In the genomic region with DNA sequence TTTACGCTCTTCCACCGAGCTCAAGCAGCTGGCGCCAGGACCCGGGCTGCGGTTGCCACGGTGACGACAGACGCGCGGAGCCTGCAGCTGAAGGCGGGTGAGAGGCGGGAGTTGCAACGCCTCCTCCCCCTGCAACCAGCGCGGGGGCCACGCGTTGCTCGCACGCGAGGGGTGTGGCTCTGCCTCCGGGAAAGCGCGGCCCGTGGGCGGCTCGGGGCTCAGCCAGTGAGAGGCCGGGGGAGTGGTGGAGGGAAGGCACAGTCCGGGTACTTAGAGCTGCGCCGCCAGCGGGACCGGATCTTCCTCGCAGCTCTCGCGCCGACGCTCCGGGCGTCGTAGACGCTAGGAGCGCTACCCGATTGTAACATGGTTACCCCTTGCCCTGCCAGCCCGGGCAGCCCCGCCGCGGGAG, we compare ENCODE assay signal across 8 mouse cellular contexts. TPM values are rescaled to one million over a fixed set of nuclear protein-coding genes. Genes with fewer than 3 reads are reported as not detected.
DNase-seq lines count a peak whose midpoint lies in the region; ATAC-seq and TF ChIP-seq lines count a peak whose summit lies in the region.

Gene Ccno (plus strand): TSS at position 271 of the 412 bp plus-strand sequence.

- peak within 1 kb of the TSS; percentile 51 for H3K4me3 ChIP-seq in lung, embryonic 14.5 days (ENCODE audit: low read depth, low read length)
- peak within 1 kb of the TSS; percentile 47 for H3K4me3 ChIP-seq in thymus, adult 2 months (ENCODE audit: control insufficient read depth, insufficient read depth, low read length)

- H3K9me3 ChIP-seq in lung, embryonic 14.5 days (ENCODE audit: low read depth, low read length), result no peaks in the 10 kb centered on the region

- peaks cover 70% of the 10 kb centered on the region for H3K27me3 ChIP-seq in lung, embryonic 14.5 days (ENCODE audit: insufficient read depth, low read length)
- H3K27me3 ChIP-seq in thymus, adult 2 months (ENCODE audit: control insufficient read depth, insufficient read depth, low read length), result peaks cover 28% of the 10 kb centered on the region

- WGBS in lung, embryonic 14.5 days, result under 1% methylated on average over 46 of the region's 47 CpGs
- WGBS in thymus, adult 2 months, result 0% methylated on average over 47 of the region's 47 CpGs

- peak within 1 kb of the TSS; percentile 100 for H3K4me2 ChIP-seq in lung, embryonic 14.5 days

- peak within 1 kb of the TSS; percentile 55 for H3K9ac ChIP-seq in lung, embryonic 14.5 days

- peak; percentile 98 for ATAC-seq in lung, embryonic 14.5 days (ENCODE audit: insufficient read depth)

- TF ChIP-seq POLR2A in thymus, adult 2 months (IDR thresholded peaks at IDR 0.05; ENCODE audit: control insufficient read depth, extremely low read depth, insufficient read depth, low read length, poor library complexity), result peak; percentile 55; the same call in 1 of the 2 replicates

- 0 out of 2 replicates have a peak, but pooled peaks have one; percentile 4 for TF ChIP-seq CTCF in lung, embryonic 14.5 days (IDR thresholded peaks at IDR 0.05; ENCODE audit: low read depth)
- peak; percentile 46; the same call in 1 of the 2 replicates for TF ChIP-seq CTCF in thymus, adult 2 months (IDR thresholded peaks at IDR 0.05; ENCODE audit: borderline replicate concordance, control insufficient read depth, extremely low read depth, insufficient read depth, low read length, poor library complexity)

- no peaks in the 10 kb centered on the region; the same call in 1 of the 2 replicates for H3K4me1 ChIP-seq in lung, embryonic 14.5 days (ENCODE audit: insufficient read depth)
- H3K4me1 ChIP-seq in thymus, adult 2 months (replicated peaks; ENCODE audit: control insufficient read depth, insufficient read depth, low read length), result peaks cover 23% of the 10 kb centered on the region

- DNase-seq in MEL-GATA-1-ER (ENCODE audit: extremely low read depth, low read depth), result peak; percentile 59
- DNase-seq in cerebellum, adult 8-10 months, result peak; percentile 59
- DNase-seq in forelimb bud, embryonic 11.5 days (ENCODE audit: low read depth, low spot score), result peak; percentile 89
- DNase-seq in heart, postnatal 4 days, result peak; percentile 93
- peak; percentile 91 to 93 for DNase-seq in layer of hippocampus, adult 8-10 months (ENCODE audit: low spot score in 2 of 2)
- DNase-seq in lung, embryonic 14.5 days, result peak; percentile 97
- DNase-seq in ovary, adult 18-20 months (ENCODE audit: low spot score), result peak; percentile 98
- peak; percentile 95 for DNase-seq in thymus, adult 2 months

- no peak within 1 kb of the TSS for H3K27ac ChIP-seq in lung, embryonic 14.5 days (ENCODE audit: low read depth)
- no peak within 1 kb of the TSS for H3K27ac ChIP-seq in thymus, adult 2 months (ENCODE audit: control insufficient read depth, insufficient read depth, low read length)

- H3K36me3 ChIP-seq in lung, embryonic 14.5 days (ENCODE audit: insufficient read depth), result no peaks in the 10 kb centered on the region
- no peaks in the 10 kb centered on the region for H3K36me3 ChIP-seq in thymus, adult 2 months (ENCODE audit: control insufficient read depth, insufficient read depth, low read length)

RNA-seq across cellular contexts. Expression of gene Ccno, which starts in this region (rescaled TPM):
- total RNA-seq in heart, postnatal 4 days (2021), result under 1 TPM in 1 of 2 experiments, not detected in 1; 0.16 TPM
- 1 to 10 TPM; 4.3 to 6.1 (median 5.1) TPM for total RNA-seq in layer of hippocampus, adult 8-10 months (2022)
- polyA plus RNA-seq in lung, embryonic 14.5 days (2014; fragmentation: Nextera tagmentation; extraction: Ambion mirVana), result 5.2 and 5.8 TPM in 2 replicates
- 3.9 and 6.1 TPM in 2 replicates for polyA plus RNA-seq in thymus, adult 2 months (2012; rRNA removed)

Comparison
In these comparisons a context has a peak if more than half of its experiments do, and no peak if none do; other contexts are left out.
1. RNA of gene Ccno (total RNA-seq): 4.3 to 6.1 TPM in layer of hippocampus, adult 8-10 months; 0.16 TPM in heart, postnatal 4 days; every median in the first group is over 4 times any median in the second.
2. Peak in DNase-seq in heart, postnatal 4 days; RNA of the gene not detected or under 1 TPM.
3. Peak in every context shown above with its lines, with median percentiles within 50 percentile points of each other: DNase-seq.